Mouse (Mus musculus) limb, embryonic 14.5 days (tissue): Measurements from ENCODE around the gene Gm21060. TPM values are rescaled to one million over a fixed set of nuclear protein-coding genes. Genes with fewer than 3 reads are reported as not detected.
A peak's percentile ranks its signal among the peaks of the same experiment; 100 is the strongest.
"Not testable (repeated sequence)": the region's sequence is repeated elsewhere in the genome, so short reads cannot be mapped to it uniquely, and the experiment has no call there.

ENCODE experiments used
- ATAC-seq: fragments of 200-750 bp; cut with Nextera tagmentation; 2 replicates; pipeline ENCODE4 v1.8.0; 2017; ENCODE audit warnings: low read depth, moderate number of reproducible peaks, moderate TSS enrichment; ENCODE audit not compliant: low FRiP score
- DNase-seq: peaks from one replicate; pipeline ENCODE4 v3.0.0-alpha.2; 2015; ENCODE audit warnings: low spot score
- H3K27ac ChIP-seq: fragments of 300-500 bp; sonication (generic); replicated peaks from 2 replicates; pipeline ENCODE4 v1.5.1; 2014; ENCODE audit warnings: low read depth, mild to moderate bottlenecking, low read length, moderate library complexity, mixed read lengths
- H3K27me3 ChIP-seq: fragments of 300-500 bp; sonication (generic); 2 replicates; pipeline ENCODE4 v1.6.1; 2014; ENCODE audit warnings: low read length, mixed read lengths; ENCODE audit not compliant: control insufficient read depth, insufficient read depth
- H3K36me3 ChIP-seq: fragments of 300-500 bp; sonication (generic); 2 replicates; pipeline ENCODE4 v1.6.1; 2014; ENCODE audit warnings: mild to moderate bottlenecking, low read length, moderate library complexity, mixed read lengths; ENCODE audit not compliant: control insufficient read depth, insufficient read depth
- H3K4me1 ChIP-seq: fragments of 300-500 bp; sonication (generic); 2 replicates; pipeline ENCODE4 v1.6.1; 2014; ENCODE audit warnings: antibody characterized with exemption, low read length, mixed read lengths; ENCODE audit not compliant: control insufficient read depth, insufficient read depth
- H3K4me2 ChIP-seq: fragments of 300-500 bp; sonication (generic); replicated peaks from 2 replicates; pipeline ENCODE4 v1.6.1; 2014; ENCODE audit warnings: low read depth, mild to moderate bottlenecking, low read length, moderate library complexity; ENCODE audit not compliant: severe bottlenecking
- H3K4me3 ChIP-seq: fragments of 300-500 bp; sonication (generic); replicated peaks from 2 replicates; pipeline ENCODE4 v1.5.1; 2014; ENCODE audit warnings: low read length
- H3K9ac ChIP-seq: fragments of 300-500 bp; sonication (generic); 2 replicates; pipeline ENCODE4 v1.6.1; 2014; ENCODE audit warnings: mild to moderate bottlenecking, low read depth, low read length, moderate library complexity; ENCODE audit not compliant: severe bottlenecking
- H3K9me3 ChIP-seq: fragments of 300-500 bp; sonication (generic); 2 replicates; pipeline ENCODE4 v1.6.1; 2016; ENCODE audit warnings: low read length; ENCODE audit not compliant: control insufficient read depth
- POLR2A ChIP-seq: fragments of 200-500 bp; IDR thresholded peaks from 2 replicates; pipeline ENCODE4 v1.8.0; 2012; ENCODE audit warnings: inconsistent platforms, mild to moderate bottlenecking, moderate library complexity, borderline replicate concordance; ENCODE audit not compliant: insufficient read depth, insufficient read length; ENCODE audit errors: extremely low read depth
- WGBS: fragments of 180-500 bp; shearing (Covaris S2); extraction: QIAGEN DNeasy Blood & Tissue Kit; methylation state at CpG from one replicate; pipeline ENCODE4 v1.1.7; 2014; 5-methylcytosine and 5-hydroxymethylcytosine counted together
- polyA plus RNA-seq, 2 experiments: library from polyadenylated mRNA; depleted of rRNA in 1 of 2; stranded (reverse) in 1 of 2; unstranded in 1 of 2; fragments of >200 nt; fragmentation: Nextera tagmentation in 1 of 2; extraction: Ambion mirVana in 1 of 2; gene quantifications; 2 replicates each; pipeline versions ENCODE4 v1.2.1 to v1.2.3; 2012 to 2014

Gene Gm21060
- polyA plus RNA-seq, 2 experiments = not detected

- no peaks in the 10 kb centered on the region for H3K27me3 ChIP-seq
- no peaks in the 10 kb centered on the region for H3K9me3 ChIP-seq
- H3K9ac ChIP-seq = no peak overlapping the region
- WGBS = 64% methylated on average over 1 of the region's 1 CpGs
- ATAC-seq (no peak), DNase-seq (no peak)
- H3K36me3 ChIP-seq = no peaks in the 10 kb centered on the region
- no peak overlapping the region for H3K4me3 ChIP-seq
- no peaks in the 10 kb centered on the region for H3K4me1 ChIP-seq
- no peak overlapping the region for H3K27ac ChIP-seq
- H3K4me2 ChIP-seq = no peak overlapping the region
- TF ChIP-seq POLR2A = no peak
These were observed 13.3 kb downstream of the Gm21060 start for GRCm38 (mm10) chr19:61283581-61283980.

GRCm38 (mm10) chr19:61275446-61275845, 21.4 kb downstream of the Gm21060 start:
- DNase-seq (no peak), ATAC-seq (no peak)
- H3K27ac ChIP-seq = no peak overlapping the region
- WGBS = 94% methylated on average over 1 of the region's 1 CpGs
- no peak overlapping the region for H3K4me2 ChIP-seq
- no peak for TF ChIP-seq POLR2A
- H3K4me1 ChIP-seq = no peaks in the 10 kb centered on the region
- H3K9me3 ChIP-seq = no peaks in the 10 kb centered on the region
- H3K36me3 ChIP-seq = no peaks in the 10 kb centered on the region
- H3K4me3 ChIP-seq = no peak overlapping the region
- no peaks in the 10 kb centered on the region for H3K27me3 ChIP-seq
- H3K9ac ChIP-seq = no peak overlapping the region

GRCm38 (mm10) chr19:61269141-61269540, 27.7 kb downstream of the Gm21060 start:
- not testable (repeated sequence) for H3K4me2 ChIP-seq, H3K27me3 ChIP-seq, DNase-seq, H3K4me1 ChIP-seq, H3K9me3 ChIP-seq, H3K9ac ChIP-seq, ATAC-seq, H3K27ac ChIP-seq, H3K36me3 ChIP-seq, H3K4me3 ChIP-seq
- 24% methylated on average over 11 of the region's 11 CpGs for WGBS

- 20% methylated on average over 7 of the region's 7 CpGs for WGBS
- Histone ChIP-seq H3K36me3 (no peaks in the 10 kb centered on the region), H3K4me1 (no peaks in the 10 kb centered on the region), H3K9me3 (no peaks in the 10 kb centered on the region), H3K4me2 (no peak overlapping the region), H3K27ac (no peak overlapping the region), H3K4me3 (no peak overlapping the region), H3K9ac (no peak overlapping the region), H3K27me3 (no peaks in the 10 kb centered on the region)
- DNase-seq (no peak), ATAC-seq (no peak)
- no peak for TF ChIP-seq POLR2A
These were observed 29.7 kb downstream of the Gm21060 start for GRCm38 (mm10) chr19:61267141-61267540.

- WGBS = 6% methylated on average over 25 of the region's 26 CpGs
- ATAC-seq = no peak
These were observed 30.2 kb downstream of the Gm21060 start for GRCm38 (mm10) chr19:61266651-61267050.

GRCm38 (mm10) chr19:61266246-61266615, 30.6 kb downstream of the Gm21060 start:
- H3K4me2 ChIP-seq = no peak overlapping the region
- WGBS = 2% methylated on average over 12 of the region's 12 CpGs
- no peaks in the 10 kb centered on the region for H3K4me1 ChIP-seq
- H3K27ac ChIP-seq = no peak overlapping the region
- H3K4me3 ChIP-seq = no peak overlapping the region
- no peaks in the 10 kb centered on the region for H3K27me3 ChIP-seq
- no peak overlapping the region for H3K9ac ChIP-seq
- TF ChIP-seq POLR2A = no peak
- ATAC-seq (no peak), DNase-seq (peak; percentile 22)
- no peaks in the 10 kb centered on the region for H3K36me3 ChIP-seq
- H3K9me3 ChIP-seq = no peaks in the 10 kb centered on the region

More at GRCm38 (mm10) chr19:61266651-61267050, 30.2 kb downstream of the Gm21060 start:
- no peak overlapping the region for H3K27ac ChIP-seq
- H3K27me3 ChIP-seq = no peaks in the 10 kb centered on the region
- no peaks in the 10 kb centered on the region for H3K36me3 ChIP-seq
- H3K4me3 ChIP-seq = no peak overlapping the region
- no peaks in the 10 kb centered on the region for H3K9me3 ChIP-seq
- no peak for TF ChIP-seq POLR2A
- peak; percentile 6 for DNase-seq
- no peak overlapping the region for H3K9ac ChIP-seq
- H3K4me2 ChIP-seq = no peak overlapping the region
- H3K4me1 ChIP-seq = no peaks in the 10 kb centered on the region
